Mouse (Mus musculus): Measurements from ENCODE around the gene Dab1.

GRCm38 (mm10) chr4:104073920-104074459, 454.8 kb downstream of the Dab1 start:
- TF ChIP-seq NELFE (IDR thresholded peaks at IDR 0.05; ENCODE audit: low read depth, low read length): no peak
- TF ChIP-seq CTCF (IDR thresholded peaks at IDR 0.05 in 2 of 3, conservative IDR thresholded peaks at IDR 0.05 in 1 of 3; ENCODE audit: control insufficient read depth in 1 of 3, insufficient read depth in 1 of 3, low read depth in 2 of 3, low read length in 3 of 3, poor library complexity in 1 of 3, severe bottlenecking in 1 of 3): no peak
- TF ChIP-seq E2F4 (IDR thresholded peaks at IDR 0.05; ENCODE audit: borderline replicate concordance, low read depth, low read length): no peak
- TF ChIP-seq UBTF (IDR thresholded peaks at IDR 0.05; ENCODE audit: borderline replicate concordance, insufficient read depth, low read depth, low read length): no peak
- TF ChIP-seq MAZ (IDR thresholded peaks at IDR 0.05; ENCODE audit: low read depth, low read length): no peak

Measured in MEL (cell line).